Mouse (Mus musculus): ENCODE measurements around the gene Bbc3. TPM values are rescaled to one million over a fixed set of nuclear protein-coding genes. Genes with fewer than 3 reads are reported as not detected.

Gene Bbc3
- polyA plus RNA-seq, 1 experiment from 2014 or later: 3.7 TPM

DNA sequence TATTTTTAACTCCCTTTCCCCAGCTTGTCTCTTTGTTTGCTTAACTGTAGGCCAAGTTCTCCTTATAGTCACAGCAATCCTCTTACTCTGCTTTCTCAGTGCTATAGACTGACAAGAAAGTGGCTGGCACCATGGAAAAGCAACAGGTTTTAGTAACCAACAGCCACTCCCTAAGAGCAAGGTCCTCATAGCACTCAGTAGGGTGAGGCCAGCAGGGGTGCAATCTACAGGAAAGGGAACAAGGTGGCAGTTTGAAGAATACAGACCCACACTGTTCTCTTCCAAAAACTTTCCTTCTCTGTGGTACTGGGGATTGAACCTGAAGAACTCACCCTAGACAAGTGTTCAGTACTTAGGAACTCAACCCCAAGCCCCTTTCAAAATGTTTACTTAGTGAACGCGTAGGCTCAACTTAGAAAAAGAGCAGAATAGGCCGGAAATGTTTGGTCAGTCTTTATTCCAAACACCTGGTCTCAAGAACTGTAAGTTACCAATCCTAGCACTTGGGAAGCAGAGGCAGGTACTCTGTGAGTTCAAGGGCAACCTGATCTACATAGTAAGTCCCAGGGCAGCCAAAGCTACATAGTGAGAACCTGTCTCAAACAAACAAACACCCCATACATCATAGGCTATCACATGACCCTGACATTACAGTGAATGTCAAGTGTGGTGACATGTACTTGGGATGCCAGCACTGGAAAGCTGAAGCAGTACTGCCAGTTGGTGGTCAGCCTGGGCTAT is 47.8 kb downstream of the Bbc3 start:
- 56% methylated on average over 3 of the region's 3 CpGs for WGBS
- ATAC-seq (ENCODE audit: insufficient read depth, low FRiP score): peak; percentile 80; the same call in 1 of the 2 replicates
- no peaks in the 10 kb centered on the region for H3K27me3 ChIP-seq (ENCODE audit: control insufficient read depth, insufficient read depth, low read length)
- no peaks in the 10 kb centered on the region for H3K4me1 ChIP-seq (ENCODE audit: control insufficient read depth, insufficient read depth, low read length)
- H3K9me3 ChIP-seq (replicated peaks; ENCODE audit: control insufficient read depth, low read length): no peaks in the 10 kb centered on the region
- no peak overlapping the region for H3K4me2 ChIP-seq (ENCODE audit: low read depth, low read length)
- H3K9ac ChIP-seq (ENCODE audit: low read length): no peak overlapping the region
- H3K27ac ChIP-seq (ENCODE audit: low read length): peak overlapping the region; percentile 50
- H3K4me3 ChIP-seq (replicated peaks; ENCODE audit: low read length): no peak overlapping the region
- peaks cover 15% of the 10 kb centered on the region; the same call in 1 of the 2 replicates for H3K36me3 ChIP-seq (ENCODE audit: control insufficient read depth, insufficient read depth, low read length)

DNA sequence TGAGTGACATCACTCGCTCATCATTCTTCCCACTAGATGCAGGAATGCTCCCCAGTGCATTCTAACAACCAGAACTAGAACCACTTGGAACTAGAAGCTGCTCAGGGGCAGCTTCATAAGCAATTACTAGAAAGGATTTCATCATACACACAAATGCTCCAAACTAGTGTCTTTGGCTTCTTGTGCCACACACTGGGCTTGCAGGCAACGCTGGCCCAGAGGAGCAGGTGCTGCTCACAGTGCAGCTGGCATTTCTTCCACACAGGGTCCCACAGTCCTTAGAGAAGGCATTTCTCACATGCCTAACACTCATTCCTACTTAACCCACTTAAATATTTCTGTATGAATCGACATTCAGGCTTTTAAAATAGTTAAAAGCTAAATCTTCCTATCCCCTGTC is 49.4 kb downstream of the Bbc3 start:
- Histone ChIP-seq H3K4me3 (replicated peaks; ENCODE audit: low read length) (no peak overlapping the region), H3K36me3 (ENCODE audit: control insufficient read depth, insufficient read depth, low read length) (peaks cover 15% of the 10 kb centered on the region; the same call in 1 of the 2 replicates), H3K9ac (ENCODE audit: low read length) (no peak overlapping the region), H3K27ac (ENCODE audit: low read length) (no peak overlapping the region), H3K9me3 (replicated peaks; ENCODE audit: control insufficient read depth, low read length) (no peaks in the 10 kb centered on the region), H3K4me2 (ENCODE audit: low read depth, low read length) (no peak overlapping the region), H3K4me1 (ENCODE audit: control insufficient read depth, insufficient read depth, low read length) (no peaks in the 10 kb centered on the region), H3K27me3 (ENCODE audit: control insufficient read depth, insufficient read depth, low read length) (no peaks in the 10 kb centered on the region)
- no peak for ATAC-seq (ENCODE audit: insufficient read depth, low FRiP score)
- WGBS: 94% methylated on average over 3 of the region's 3 CpGs

GRCm38 (mm10) chr7:16364319-16364718 is 56.1 kb downstream of the Bbc3 start:
- H3K27ac ChIP-seq (ENCODE audit: low read length): peak overlapping the region; percentile 84
- WGBS: 47% methylated on average over 1 of the region's 1 CpGs
- H3K4me1 ChIP-seq (ENCODE audit: control insufficient read depth, insufficient read depth, low read length): peaks cover 13% of the 10 kb centered on the region; the same call in 1 of the 2 replicates
- H3K4me3 ChIP-seq (replicated peaks; ENCODE audit: low read length): no peak overlapping the region
- peaks cover 5% of the 10 kb centered on the region for H3K36me3 ChIP-seq (ENCODE audit: control insufficient read depth, insufficient read depth, low read length)
- no peaks in the 10 kb centered on the region for H3K27me3 ChIP-seq (ENCODE audit: control insufficient read depth, insufficient read depth, low read length)
- no peak overlapping the region for H3K9ac ChIP-seq (ENCODE audit: low read length)
- no peak overlapping the region for H3K4me2 ChIP-seq (ENCODE audit: low read depth, low read length)
- no peak for ATAC-seq (ENCODE audit: insufficient read depth, low FRiP score)
- no peaks in the 10 kb centered on the region for H3K9me3 ChIP-seq (replicated peaks; ENCODE audit: control insufficient read depth, low read length)

- no peak overlapping the region for H3K4me2 ChIP-seq (ENCODE audit: low read depth, low read length)
- H3K27ac ChIP-seq (ENCODE audit: low read length): peak overlapping the region; percentile 84
- WGBS: 49% methylated on average over 4 of the region's 4 CpGs
- H3K9me3 ChIP-seq (replicated peaks; ENCODE audit: control insufficient read depth, low read length): no peaks in the 10 kb centered on the region
- ATAC-seq (ENCODE audit: insufficient read depth, low FRiP score): 0 out of 2 replicates have a peak, but pooled peaks have one; percentile 51
- H3K27me3 ChIP-seq (ENCODE audit: control insufficient read depth, insufficient read depth, low read length): no peaks in the 10 kb centered on the region
- peak overlapping the region; percentile 17; the same call in 1 of the 2 replicates for H3K9ac ChIP-seq (ENCODE audit: low read length)
- H3K4me1 ChIP-seq (ENCODE audit: control insufficient read depth, insufficient read depth, low read length): peaks cover 16% of the 10 kb centered on the region; the same call in 1 of the 2 replicates
- H3K4me3 ChIP-seq (replicated peaks; ENCODE audit: low read length): no peak overlapping the region
- H3K36me3 ChIP-seq (ENCODE audit: control insufficient read depth, insufficient read depth, low read length): peaks cover 5% of the 10 kb centered on the region
Measured at GRCm38 (mm10) chr7:16364901-16365500, 56.8 kb downstream of the Bbc3 start.

DNA sequence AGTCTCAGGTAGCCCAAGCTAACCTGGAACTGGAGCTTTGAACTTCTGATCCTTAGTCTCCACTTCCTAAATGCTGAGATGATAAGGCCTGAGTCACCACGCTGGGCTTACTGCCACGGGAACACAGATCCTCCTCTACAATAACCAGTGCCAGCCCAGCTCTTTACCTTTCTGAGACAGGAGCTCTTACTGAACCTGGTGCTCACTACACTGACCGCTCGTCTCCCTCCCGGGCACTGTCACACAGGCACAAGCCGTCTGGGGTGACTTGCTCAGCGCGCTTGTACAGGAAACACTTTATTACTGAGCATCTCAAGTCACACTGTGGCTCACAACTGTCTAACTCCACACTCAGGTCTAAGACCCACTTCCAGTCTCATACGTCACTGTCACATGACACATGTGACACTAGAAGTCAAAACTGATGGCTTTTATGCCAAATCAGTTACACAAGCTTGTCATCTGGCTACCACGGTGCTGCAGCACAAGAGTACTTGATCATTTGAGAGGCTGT is 58.0 kb downstream of the Bbc3 start:
- no peak overlapping the region for H3K4me3 ChIP-seq (replicated peaks; ENCODE audit: low read length)
- peak; percentile 54; the same call in 1 of the 2 replicates for ATAC-seq (ENCODE audit: insufficient read depth, low FRiP score)
- H3K36me3 ChIP-seq (ENCODE audit: control insufficient read depth, insufficient read depth, low read length): peaks cover 5% of the 10 kb centered on the region
- H3K27me3 ChIP-seq (ENCODE audit: control insufficient read depth, insufficient read depth, low read length): no peaks in the 10 kb centered on the region
- H3K9ac ChIP-seq (ENCODE audit: low read length): no peak overlapping the region
- peak overlapping the region; percentile 84 for H3K27ac ChIP-seq (ENCODE audit: low read length)
- no peak overlapping the region for H3K4me2 ChIP-seq (ENCODE audit: low read depth, low read length)
- peaks cover 16% of the 10 kb centered on the region; the same call in 1 of the 2 replicates for H3K4me1 ChIP-seq (ENCODE audit: control insufficient read depth, insufficient read depth, low read length)
- H3K9me3 ChIP-seq (replicated peaks; ENCODE audit: control insufficient read depth, low read length): no peaks in the 10 kb centered on the region
- WGBS: 73% methylated on average over 10 of the region's 10 CpGs

DNA sequence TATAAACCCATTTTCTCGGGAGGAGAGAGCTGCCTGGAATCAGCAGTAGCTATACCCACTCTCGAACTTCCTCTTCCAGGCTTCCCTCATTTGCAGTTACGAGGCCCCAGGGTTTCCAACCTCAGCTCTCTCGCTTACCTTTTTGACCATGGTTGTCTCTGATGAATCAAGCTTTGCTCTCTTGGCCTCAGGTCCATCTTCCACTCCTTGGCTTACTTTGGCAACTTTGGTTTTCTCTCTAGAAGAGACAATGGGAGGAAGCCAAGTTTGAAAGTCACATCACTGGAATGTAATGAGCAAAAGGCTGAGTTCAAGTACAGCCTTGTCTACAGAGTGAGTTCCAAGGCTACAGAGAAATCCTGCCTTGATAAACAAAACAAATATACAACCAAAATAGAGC is 58.5 kb downstream of the Bbc3 start:
- no peak for ATAC-seq (ENCODE audit: insufficient read depth, low FRiP score)
- 75% methylated on average over 4 of the region's 4 CpGs for WGBS
- Histone ChIP-seq H3K4me1 (ENCODE audit: control insufficient read depth, insufficient read depth, low read length) (peaks cover 16% of the 10 kb centered on the region; the same call in 1 of the 2 replicates), H3K9ac (ENCODE audit: low read length) (no peak overlapping the region), H3K27me3 (ENCODE audit: control insufficient read depth, insufficient read depth, low read length) (no peaks in the 10 kb centered on the region), H3K4me3 (replicated peaks; ENCODE audit: low read length) (no peak overlapping the region), H3K36me3 (ENCODE audit: control insufficient read depth, insufficient read depth, low read length) (peaks cover 5% of the 10 kb centered on the region), H3K4me2 (ENCODE audit: low read depth, low read length) (no peak overlapping the region), H3K27ac (ENCODE audit: low read length) (peak overlapping the region; percentile 84), H3K9me3 (replicated peaks; ENCODE audit: control insufficient read depth, low read length) (no peaks in the 10 kb centered on the region)

Other genes starting within 250 kb of the Bbc3 start
- gene Zfp541, start 246.6 kb upstream of the Bbc3 start, polyA plus RNA-seq (2015; fragmentation: Nextera tagmentation; extraction: Ambion mirVana): 0.05 and 0.10 TPM in 2 replicates
- gene Napa, start 209.9 kb upstream of the Bbc3 start, polyA plus RNA-seq (2015; fragmentation: Nextera tagmentation; extraction: Ambion mirVana): 206 and 230 TPM in 2 replicates
- gene Kptn, start 188.5 kb upstream of the Bbc3 start, polyA plus RNA-seq (2015; fragmentation: Nextera tagmentation; extraction: Ambion mirVana): 26.7 and 27.2 TPM in 2 replicates
- gene Slc8a2, start 178.6 kb upstream of the Bbc3 start, polyA plus RNA-seq (2015; fragmentation: Nextera tagmentation; extraction: Ambion mirVana): 0.25 TPM in 2 replicates
- 22.0 and 22.1 TPM in 2 replicates for gene Meis3, start 133.3 kb upstream of the Bbc3 start, polyA plus RNA-seq (2015; fragmentation: Nextera tagmentation; extraction: Ambion mirVana)
- gene Dhx34, start 86.4 kb upstream of the Bbc3 start, polyA plus RNA-seq (2015; fragmentation: Nextera tagmentation; extraction: Ambion mirVana): 34.3 and 36.6 TPM in 2 replicates
- gene C5ar2, start 64.2 kb upstream of the Bbc3 start, polyA plus RNA-seq (2015; fragmentation: Nextera tagmentation; extraction: Ambion mirVana): 0.21 and 0.30 TPM in 2 replicates
- 4.6 and 4.8 TPM in 2 replicates for gene C5ar1, start 48.9 kb upstream of the Bbc3 start, polyA plus RNA-seq (2015; fragmentation: Nextera tagmentation; extraction: Ambion mirVana)
- gene Inafm1, start 34.8 kb upstream of the Bbc3 start, polyA plus RNA-seq (2015; fragmentation: Nextera tagmentation; extraction: Ambion mirVana): 11.8 and 12.8 TPM in 2 replicates
- 16.7 and 18.8 TPM in 2 replicates for gene Ccdc9, start 21.6 kb upstream of the Bbc3 start, polyA plus RNA-seq (2015; fragmentation: Nextera tagmentation; extraction: Ambion mirVana)
- gene Sae1, start 79.4 kb downstream of the Bbc3 start, polyA plus RNA-seq (2015; fragmentation: Nextera tagmentation; extraction: Ambion mirVana): 256 and 262 TPM in 2 replicates
- 9.7 and 10.4 TPM in 2 replicates for gene Zc3h4, start 92.5 kb downstream of the Bbc3 start, polyA plus RNA-seq (2015; fragmentation: Nextera tagmentation; extraction: Ambion mirVana)
- 38.4 and 44.2 TPM in 2 replicates for gene Tmem160, start 144.4 kb downstream of the Bbc3 start, polyA plus RNA-seq (2015; fragmentation: Nextera tagmentation; extraction: Ambion mirVana)
- 0.19 and 0.26 TPM in 2 replicates for gene Npas1, start 169.3 kb downstream of the Bbc3 start, polyA plus RNA-seq (2015; fragmentation: Nextera tagmentation; extraction: Ambion mirVana)

Data from stomach, embryonic 16.5 days (tissue).